Mouse (Mus musculus): Measurements from ENCODE around the gene 4930590J08Rik.
"Not testable (repeated sequence)": the region's sequence is repeated elsewhere in the genome, so short reads cannot be mapped to it uniquely, and the experiment has no call there.

Gene 4930590J08Rik

DNA sequence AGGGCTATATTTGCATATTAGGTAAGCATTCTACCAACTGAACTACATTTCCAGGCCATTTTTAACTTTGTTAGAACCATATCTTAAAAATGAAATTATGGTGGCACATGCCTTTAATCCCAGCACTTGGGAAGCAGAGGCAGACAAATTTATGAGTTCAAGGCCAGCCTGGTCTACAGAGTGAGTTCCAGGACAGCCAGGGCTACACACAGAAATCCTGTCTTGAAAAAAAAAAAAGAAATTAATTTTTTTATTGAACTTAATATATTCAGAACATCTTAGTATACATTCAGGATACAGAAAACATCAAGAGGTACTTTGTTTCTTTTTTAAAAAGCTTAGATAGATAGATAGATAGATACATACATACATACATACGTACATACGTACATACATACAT is at the start of gene 4930590J08Rik:
TSS of gene 4930590J08Rik (plus strand) at position 301 of the 400 bp plus-strand sequence.
- not testable (repeated sequence) for DNase-seq

- no peak for DNase-seq
These were observed 44.3 kb upstream of the 4930590J08Rik start for GRCm38 (mm10) chr6:91858339-91858738.

DNA sequence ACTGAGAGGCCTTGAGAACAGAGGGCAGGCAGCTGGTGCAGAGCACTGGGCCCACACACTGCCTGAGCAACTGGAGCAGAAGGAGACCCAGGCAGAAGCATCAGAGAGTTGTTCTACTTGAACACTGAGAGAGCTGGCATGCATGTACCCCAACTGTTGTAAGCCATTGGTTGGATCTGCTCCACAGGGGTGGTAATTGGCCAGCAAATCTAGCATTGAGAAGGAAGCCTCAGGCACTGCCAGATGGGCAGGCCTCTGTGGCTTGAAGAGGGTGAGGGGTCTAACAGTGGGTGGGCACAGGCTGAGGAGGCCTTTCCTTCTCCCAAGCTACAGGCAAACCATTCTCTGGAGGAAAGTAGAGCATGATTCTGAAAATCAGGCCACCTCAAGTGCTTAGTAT is 39.8 kb upstream of the 4930590J08Rik start:
- DNase-seq: no peak

- DNase-seq: no peak
These were observed 38.0 kb upstream of the 4930590J08Rik start for GRCm38 (mm10) chr6:91864595-91864994.

GRCm38 (mm10) chr6:91865601-91866000 is 37.0 kb upstream of the 4930590J08Rik start:
- DNase-seq: no peak

GRCm38 (mm10) chr6:91868091-91868490 is 34.5 kb upstream of the 4930590J08Rik start:
- no peak for DNase-seq

- DNase-seq: no peak
These were observed 29.8 kb upstream of the 4930590J08Rik start for GRCm38 (mm10) chr6:91872781-91873180.

DNA sequence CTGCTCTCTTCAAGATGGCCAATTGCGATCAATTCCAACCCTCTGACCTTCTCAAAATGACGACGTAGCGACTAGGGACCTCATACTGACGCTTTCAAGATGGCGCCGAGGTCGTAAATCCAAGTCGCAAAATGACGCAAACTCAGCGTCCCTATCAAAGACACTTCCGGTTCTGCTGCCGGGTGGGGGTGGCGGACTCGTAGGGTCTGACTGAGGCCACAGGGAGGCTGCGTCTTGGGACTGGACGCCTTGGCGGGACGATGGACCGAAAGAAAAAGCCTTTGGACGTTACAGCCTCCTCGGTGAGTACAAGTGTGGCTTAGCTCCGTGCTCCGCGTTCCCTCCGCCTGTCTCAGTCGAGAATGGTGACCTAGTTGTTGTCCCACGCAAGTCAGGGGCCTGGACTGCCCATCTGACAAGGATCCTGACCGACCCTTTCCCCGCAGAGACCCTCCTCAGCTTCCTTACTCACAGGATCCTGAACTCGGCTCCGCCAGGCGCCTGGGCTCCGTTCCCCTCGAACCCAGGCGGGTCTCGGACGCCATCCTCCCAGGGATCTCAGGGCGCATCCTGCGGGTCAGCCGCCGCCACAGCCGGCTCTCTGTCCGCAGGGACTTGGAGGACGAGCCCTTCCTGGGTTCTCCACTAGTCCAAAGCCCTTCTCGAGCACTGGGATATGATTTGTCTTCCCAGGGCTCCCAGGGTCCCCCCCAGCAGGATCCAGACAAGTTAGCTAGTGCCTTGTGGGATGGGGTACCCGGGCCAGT is 24.5 kb upstream of the 4930590J08Rik start, which contains the start of gene Ccdc174:
TSS of gene Ccdc174 (plus strand) at position 169 of the 767 bp plus-strand sequence.
- DNase-seq: peak; percentile 96

- DNase-seq: no peak
These were observed 18.8 kb upstream of the 4930590J08Rik start for GRCm38 (mm10) chr6:91883859-91884258.

DNA sequence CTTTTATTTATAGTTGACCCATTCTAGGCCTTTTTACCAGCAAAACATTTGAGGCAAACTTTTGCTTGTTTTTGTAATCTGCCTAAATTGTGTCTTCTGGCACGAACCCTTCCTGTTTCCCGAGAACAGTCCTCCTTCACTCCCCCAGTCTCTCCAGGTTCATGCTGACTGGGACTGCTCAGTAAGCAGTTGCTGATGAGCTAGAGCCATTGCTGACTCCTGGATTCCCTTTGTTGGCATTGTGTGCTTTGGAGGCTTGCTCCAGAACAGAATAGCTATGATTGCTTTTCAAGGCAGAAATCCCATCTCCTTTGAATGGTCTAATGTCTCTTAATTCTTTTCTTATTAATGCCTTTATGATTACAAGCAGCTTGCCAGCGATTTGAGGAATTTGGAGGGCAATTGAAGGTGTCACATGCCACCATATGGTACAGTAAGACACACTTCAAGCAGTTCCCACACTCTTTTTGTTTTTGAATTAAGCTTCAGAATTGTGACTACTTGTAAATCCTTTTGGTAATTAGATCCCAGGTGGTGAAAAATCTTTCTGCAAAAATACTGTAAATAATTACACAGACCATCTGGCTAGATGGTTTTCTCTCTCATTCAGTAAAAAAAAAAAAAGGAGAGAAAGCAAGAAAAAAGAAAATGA is 13.2 kb upstream of the 4930590J08Rik start:
- no peak for DNase-seq

DNA sequence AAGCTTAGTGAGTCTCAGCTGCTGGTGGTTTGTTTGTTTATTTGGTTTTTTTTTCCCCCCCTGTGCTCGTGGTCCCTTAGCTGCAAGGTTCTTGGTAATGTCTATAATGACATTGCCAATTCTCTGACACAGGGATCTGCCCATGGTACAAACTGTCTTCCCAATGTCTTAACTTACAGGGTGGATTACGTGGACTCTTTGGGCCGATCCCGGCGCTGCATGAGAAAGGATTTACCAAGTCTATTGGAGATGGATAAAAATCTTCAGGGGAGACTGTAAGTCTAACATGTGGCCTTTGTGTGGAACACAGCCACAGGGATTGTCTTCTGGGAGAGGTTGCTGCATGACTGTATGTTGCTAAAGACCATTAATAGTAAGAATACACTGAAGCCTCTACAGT is 12.0 kb upstream of the 4930590J08Rik start:
- no peak for DNase-seq

- no peak for DNase-seq
These were observed 10.8 kb upstream of the 4930590J08Rik start for GRCm38 (mm10) chr6:91891776-91892175.

DNA sequence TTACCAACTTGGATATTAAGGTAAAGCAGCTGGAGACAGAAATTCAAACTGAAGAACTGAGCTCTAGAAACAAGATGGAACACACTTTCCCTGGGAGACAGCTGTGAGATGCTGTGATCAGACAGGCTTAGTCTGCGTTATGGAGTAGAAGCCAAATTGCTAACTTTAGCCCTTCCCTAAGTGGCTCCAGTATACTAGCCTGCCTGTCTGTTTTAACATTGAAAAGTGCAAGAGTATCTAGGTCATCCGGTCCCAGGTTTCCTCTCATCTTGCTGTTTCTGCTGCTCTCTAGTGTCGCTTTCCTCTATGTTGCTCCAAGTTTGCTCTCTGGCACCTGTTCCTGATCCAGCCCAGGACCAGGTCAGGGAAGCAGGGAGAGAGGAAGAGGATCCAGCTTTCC is 5.8 kb upstream of the 4930590J08Rik start:
- no peak for DNase-seq

DNA sequence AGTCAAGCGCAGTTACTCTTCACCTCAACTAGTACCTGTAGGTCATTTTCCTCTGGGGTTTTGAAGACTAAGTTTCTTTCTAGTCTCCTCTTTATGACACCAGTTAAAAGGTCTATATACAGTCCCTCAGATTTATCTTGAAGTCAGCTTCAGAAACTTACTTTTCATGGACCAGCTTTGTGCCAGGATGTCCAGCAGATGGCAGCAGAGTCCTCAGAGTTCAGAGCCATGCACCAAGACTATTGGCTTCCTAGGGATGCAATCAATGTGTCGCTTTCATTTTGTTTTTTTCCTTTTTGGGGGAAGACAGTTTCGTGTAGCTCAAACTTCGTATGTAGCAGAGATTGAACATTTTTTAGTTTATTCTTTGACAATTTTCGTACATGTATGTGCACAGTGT is 1.1 kb upstream of the 4930590J08Rik start:
- DNase-seq: peak; percentile 80

- no peak for DNase-seq
These were observed 11.4 kb downstream of the 4930590J08Rik start for GRCm38 (mm10) chr6:91914011-91914410.

- no peak for DNase-seq
These were observed 14.7 kb downstream of the 4930590J08Rik start for GRCm38 (mm10) chr6:91917286-91917685.

DNA sequence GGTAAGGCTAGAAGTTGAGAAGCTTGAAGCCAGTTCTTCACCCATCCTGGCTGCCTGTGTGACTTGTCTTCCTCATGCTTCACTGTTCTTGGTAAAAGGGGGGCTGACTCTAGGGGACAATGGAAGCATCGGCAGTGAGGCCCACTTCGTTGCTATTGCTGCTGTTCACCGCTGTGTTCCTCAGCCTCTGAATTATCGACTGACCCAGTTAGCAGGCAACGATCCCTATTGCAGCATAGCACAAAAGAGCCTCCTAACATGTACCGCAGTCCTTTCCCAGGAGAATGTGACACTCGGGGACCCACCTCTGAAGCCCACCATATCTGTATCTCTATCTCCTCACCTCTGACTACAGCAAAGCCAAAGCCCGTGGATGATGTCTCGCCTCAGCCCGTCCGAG is 15.1 kb downstream of the 4930590J08Rik start:
- no peak for DNase-seq

DNA sequence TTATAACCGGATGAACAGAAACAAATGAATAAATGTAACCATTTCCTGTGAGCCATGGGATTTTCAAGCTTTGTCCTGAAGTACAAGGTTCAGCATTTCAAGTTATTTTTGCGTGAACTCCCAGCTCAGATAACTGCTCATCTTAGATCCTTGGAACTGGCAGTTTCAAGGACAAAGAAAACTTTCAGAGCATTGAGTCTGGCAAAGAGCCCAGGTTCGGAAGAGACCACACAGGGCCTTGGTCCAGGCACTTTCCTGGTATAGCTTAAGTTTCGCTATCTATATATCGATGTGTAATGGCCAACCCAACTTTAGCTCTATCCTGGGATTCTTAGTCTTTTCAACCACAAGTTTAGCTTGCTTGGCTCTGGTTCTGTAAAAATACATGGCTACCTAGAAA is 28.6 kb downstream of the 4930590J08Rik start:
- peak; percentile 7 for DNase-seq

DNA sequence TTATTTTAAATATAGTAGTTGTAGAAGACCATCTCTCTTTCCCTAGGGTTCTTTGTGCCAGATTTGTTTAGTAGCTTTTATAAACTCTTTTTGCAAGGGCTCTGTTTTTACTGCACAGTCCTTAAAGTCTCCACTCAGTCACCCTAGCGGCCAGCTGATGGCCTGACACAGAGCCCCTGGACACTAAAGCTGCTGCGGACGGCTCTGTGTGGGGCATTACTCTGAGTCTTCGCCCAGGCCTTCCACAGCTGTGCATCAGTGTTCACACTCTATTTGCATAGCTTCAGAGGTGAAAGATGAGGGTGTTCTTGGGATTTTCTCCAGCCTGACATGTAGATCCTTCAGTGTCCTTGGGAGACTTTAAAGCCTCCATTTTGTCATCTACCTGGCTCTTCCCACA is 35.9 kb downstream of the 4930590J08Rik start:
- DNase-seq: no peak

GRCm38 (mm10) chr6:91948426-91948825 is 45.8 kb downstream of the 4930590J08Rik start:
- DNase-seq: no peak

DNA sequence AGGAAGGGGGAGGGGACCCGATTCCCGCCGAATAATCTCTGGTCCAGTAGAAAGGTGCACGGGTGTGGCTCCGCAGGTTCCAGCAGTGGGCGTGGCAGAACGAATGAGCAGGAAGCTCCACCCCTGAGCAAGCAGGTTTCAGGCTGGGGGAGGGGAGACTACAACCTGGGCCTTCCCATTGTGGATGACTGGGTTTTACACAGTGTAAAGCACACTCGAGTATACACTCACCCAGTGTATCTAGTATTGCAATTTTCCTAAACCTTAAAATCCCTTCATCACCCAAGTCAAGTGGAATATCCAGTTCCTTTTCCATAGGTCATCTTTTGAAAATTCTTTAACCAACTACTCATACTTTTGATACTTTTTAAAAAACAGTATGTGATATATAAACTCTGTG is 55.4 kb downstream of the 4930590J08Rik start:
- DNase-seq: not testable (repeated sequence)

GRCm38 (mm10) chr6:91960028-91960811 is 57.6 kb downstream of the 4930590J08Rik start:
- DNase-seq: peak; percentile 79

DNA sequence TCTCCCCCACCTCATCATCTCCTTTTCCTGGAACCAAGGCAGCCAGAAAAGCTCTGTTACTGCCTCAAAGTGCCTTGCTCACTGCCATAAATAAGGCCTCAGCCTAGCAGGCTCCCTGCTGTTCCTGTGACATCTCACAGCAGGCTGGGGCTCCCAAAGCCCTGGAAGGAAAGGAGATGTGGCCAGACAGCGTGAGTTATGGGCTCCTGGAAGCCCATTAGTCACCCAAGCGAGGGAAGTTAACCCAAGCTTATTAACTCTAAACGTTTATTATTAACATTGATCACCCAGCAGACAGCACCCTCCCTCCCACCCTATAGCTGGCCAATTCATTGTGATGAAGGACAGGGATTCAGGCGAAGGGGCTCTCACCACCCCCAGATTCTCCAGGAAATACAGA is 60.8 kb downstream of the 4930590J08Rik start:
- peak; percentile 53 for DNase-seq

Data from kidney, postnatal 14 days (tissue).